Mouse (Mus musculus) kidney, postnatal 10 days (tissue): ENCODE data around the gene Kirrel.
A peak's percentile ranks its signal among the peaks of the same experiment; 100 is the strongest.

Experiments
- DNase-seq: peaks from one replicate; pipeline ENCODE4 v3.0.0; 2021; ENCODE audit warnings: mixed read lengths

The Kirrel gene

GRCm38 (mm10) chr3:87165291-87165881, 9.2 kb downstream of the Kirrel start:
- peak; percentile 53 for DNase-seq

- DNase-seq = no peak
These were observed 10.3 kb downstream of the Kirrel start for GRCm38 (mm10) chr3:87164099-87164815.

DNA sequence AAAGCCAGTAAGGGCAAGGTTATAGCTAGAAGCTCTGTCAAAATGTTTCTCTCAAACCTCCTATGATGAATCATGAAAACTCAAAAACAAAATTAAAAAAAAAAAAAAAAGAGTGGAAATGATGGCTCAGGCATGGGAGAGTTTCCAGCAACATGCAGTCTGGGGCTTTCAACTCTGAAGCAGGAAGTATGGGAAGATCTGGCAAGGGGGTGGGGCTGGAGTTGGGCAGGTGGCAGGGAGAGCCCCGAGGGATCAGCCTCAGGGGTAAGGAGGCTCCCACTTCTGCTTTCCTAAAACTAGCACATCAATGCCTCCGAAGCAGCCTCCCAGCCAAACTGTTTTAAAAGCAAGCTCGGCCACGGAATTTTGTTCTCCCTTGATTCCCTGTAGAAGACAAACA, 11.4 kb downstream of the Kirrel start:
- DNase-seq = no peak

GRCm38 (mm10) chr3:87162380-87162779, 12.2 kb downstream of the Kirrel start:
- DNase-seq = no peak

DNA sequence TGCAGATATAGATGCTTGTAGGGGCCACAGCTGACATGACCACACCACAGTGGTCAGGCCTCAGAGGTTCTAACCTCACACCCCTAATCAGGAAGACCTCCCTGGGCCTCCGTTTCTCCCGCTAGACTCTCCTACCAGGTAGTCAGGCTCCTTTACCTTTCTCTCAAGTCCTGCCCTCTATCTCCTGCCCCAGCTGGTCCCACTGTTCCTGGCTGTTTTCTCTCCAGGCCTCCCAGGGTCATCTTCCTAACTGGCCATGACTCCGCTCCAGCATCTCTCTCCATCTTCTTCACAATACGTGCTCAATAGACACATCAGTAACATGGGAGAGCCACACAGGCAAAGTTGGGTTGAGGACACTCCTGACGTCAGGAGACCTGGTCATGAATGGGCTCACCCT, 12.9 kb downstream of the Kirrel start:
- no peak for DNase-seq

DNA sequence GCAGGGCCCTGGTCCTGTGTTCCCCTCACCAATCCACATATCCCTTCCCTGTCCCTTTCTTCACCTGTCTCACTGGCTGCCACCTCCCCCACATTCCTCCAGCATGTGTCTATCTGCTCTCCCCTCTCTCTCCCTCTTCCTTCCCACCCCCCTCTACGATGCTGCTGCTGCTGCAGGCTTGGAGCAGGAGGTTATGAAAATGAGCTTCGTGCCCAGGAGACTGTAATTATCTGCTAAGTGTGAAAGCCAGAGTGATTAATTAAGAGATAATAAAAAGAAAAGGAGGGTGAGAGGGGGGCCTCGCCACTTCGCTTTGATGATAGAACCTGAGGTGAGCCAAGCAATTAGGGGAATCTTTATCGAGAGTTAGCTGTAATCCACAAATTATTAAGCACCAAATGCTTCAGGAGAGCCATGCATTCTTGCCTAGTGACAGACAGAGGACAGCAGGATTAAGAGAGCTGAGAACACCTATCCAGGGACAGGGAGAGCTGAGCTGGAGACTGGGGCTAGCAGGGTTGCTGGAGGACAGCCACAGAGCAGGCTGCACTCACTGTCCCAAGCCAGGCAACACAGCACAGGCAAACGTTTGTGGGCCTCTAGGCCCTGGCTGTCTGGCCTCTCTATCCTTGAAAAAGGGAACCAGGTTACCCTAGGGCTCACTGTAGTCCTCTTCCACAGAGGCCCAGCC, 13.6 kb downstream of the Kirrel start:
- DNase-seq = no peak

GRCm38 (mm10) chr3:87159190-87159589, 15.4 kb downstream of the Kirrel start:
- no peak for DNase-seq

DNA sequence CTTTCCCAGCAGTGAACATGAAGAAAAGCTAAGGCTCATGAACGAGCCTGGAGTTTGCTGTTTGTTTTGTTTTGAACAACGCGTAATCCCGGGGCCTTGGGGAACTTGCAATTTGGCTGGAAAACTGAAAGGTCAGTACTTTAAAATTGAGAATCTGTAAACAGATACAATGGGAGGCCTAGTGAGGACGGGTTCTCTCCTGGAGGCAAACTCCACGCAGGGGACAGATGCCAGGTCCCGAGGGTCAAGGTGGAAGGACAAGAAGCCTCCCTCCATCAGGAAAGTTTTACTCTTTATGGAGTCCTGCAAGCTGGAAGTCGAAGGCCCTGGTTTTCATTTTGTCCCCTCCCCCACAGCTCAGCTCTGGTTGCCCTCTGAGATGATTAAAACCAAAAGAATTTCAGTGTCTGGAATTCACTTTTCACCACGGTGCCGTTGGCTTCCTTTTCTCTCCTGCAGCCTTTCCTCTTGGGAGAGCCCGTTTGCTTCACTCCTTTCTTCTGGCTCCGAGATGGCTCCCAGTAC, 16.7 kb downstream of the Kirrel start:
- peak; percentile 66 for DNase-seq

DNA sequence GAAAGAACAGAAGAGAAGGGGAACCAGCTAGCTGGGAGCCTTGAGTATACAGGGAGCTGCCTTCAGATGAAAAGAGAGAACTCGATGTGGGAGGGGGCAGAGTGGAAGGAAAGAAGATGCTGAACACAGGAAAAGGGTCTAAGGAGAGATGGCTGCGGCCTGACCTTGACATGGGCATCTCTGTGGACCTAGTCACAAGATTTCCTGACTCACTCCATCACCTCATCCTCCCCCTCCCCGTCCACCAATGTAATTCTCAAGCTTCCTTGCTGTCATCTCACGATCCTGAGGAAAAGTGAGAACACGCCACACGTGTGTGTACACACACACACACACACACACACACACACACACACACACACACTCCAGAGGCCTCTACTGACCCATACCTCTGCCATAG, 17.2 kb downstream of the Kirrel start:
- no peak for DNase-seq

DNA sequence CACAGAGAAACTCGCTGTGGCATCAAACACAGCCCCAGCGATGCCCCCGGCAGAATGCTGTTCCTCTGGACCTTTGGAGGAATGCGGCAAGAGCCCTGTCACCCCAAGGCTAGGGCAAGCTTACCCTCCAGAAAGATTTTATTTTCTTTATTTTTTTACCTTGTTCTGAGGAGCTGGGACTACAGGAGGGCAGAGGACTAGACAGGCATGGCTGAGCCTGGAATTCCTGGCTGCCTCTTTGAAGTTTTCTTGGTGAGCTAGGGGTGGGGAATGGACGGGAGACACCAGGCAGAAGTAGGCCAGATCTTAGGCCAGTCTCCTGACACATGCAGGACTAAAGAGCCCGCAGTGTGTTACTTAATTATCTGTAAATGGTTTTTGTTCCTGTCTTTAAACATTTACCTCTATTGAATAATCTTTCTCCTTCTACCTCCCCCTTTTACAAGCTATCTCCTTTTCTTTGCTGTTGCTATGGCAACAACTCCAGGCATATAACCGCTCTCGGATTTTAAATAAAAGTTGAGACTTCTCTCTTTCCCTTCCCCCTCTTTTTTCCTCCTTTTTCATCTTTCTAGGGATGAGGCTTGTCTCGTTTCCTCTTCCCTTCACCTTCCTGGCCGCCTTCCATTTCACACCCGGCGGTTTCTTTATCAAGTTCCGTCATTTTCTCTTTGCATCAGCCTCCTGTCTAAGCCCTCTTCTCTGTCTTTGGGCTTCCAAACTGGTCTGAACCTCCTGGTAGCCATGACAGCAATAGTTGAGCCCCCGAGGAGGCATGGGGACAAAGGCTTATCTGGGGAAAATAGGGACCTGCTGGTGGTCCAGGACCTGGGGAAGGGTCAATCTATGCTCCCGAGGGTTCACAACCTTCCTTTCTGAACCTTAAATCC, 19.9 kb downstream of the Kirrel start:
- no peak for DNase-seq

DNA sequence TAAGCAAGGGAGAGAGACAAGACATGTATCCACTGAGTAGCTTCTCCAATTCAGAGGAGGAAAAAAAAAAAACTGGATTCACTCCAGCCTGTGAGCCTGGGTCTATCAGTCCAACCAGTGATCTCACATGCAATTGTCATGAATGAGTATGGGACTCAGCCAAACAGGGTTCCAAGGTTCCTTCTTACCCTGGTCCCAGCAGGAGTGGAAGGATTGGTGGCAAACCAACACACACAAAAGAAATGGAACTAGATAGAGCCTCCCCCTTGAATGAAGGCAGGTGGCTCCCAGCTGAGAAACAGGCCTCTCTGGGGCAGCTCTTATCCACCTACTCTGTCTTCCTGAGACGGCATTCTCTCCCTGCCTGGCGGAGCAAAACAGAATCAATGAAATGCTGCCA, 21.5 kb downstream of the Kirrel start:
- no peak for DNase-seq

DNA sequence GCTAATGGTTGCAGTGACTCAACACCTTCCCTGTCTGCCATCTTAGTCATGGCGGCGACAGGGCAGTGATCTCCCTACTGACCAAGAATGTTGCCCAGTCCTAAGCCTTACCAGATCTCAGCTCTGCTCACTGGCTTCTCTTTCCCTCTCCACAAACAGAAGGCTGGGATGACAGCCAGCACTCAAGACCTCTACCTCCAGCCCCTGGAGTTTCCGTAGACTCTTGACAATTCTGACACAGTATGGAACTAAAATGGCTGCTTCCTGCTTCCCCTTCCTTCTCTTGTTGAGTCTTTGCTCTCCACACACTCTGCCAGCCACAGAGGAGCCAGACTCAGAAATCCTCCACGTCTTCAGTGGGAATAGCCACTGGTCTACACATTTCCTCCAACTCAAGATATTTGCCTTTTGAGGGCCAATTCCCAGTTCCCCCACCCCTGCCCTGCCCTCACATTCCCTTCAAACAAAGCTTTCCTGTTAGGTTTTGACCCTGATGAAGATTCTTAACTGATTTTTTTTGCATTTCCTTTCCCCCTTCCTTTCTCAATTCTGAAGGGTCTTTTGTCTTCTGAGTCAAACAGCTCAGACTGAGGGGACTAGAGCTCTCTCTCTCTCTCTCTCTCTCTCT, 22.3 kb downstream of the Kirrel start:
- DNase-seq = no peak

DNA sequence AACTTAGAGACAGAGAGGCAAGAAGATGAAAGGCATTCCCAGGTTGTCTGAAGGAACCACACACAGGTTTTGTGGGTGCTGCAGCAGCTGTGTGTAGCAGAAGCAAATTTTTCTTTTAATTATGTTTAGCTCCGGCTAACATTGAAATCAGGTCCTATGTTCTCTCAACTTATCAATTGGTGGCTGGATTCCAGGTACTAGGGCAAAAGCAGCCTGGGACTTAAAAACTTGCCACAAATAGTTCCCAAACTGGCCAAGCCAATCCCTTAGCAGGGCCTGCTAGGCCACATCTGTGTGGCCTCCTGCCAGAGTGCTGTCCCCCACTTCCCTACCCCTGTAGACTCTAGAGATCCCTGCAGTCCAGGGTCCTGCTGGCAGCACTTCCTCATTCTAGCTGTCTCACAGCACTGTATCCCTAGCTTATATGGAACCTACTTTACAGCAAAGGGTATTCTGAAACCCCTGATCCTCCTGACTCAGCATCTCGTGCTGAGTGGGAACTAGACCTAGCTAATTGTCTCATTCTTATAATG, 23.2 kb downstream of the Kirrel start:
- DNase-seq = no peak

DNA sequence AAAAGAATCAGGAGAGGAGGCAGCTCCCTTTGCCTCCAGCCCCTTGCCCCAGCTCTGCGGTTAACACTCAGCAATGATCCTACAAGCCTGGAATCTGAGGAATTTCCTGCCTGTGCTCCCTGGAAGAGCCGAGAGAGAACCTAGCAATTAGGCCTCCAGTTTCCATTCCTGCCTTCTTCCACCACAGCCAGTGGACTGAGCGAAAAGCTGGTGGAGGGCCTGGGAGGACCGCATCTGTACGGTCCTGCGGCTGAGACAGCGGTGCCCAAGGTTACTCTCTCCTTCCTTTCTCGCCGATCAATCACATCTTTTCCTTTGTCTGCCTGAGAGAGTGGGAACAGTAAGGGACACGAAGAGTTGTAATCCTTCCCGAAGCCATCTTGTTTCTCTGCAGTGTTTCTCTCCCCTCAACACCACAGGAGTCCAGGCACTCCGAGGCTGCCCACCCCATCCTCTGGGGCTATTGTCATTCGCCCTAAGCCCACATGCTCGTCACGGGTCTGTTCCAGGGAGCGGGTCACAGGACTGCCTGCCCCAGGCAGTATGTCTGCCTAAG, 23.8 kb downstream of the Kirrel start:
- DNase-seq = peak; percentile 73

- no peak for DNase-seq
These were observed 24.4 kb downstream of the Kirrel start for GRCm38 (mm10) chr3:87150056-87150688.

DNA sequence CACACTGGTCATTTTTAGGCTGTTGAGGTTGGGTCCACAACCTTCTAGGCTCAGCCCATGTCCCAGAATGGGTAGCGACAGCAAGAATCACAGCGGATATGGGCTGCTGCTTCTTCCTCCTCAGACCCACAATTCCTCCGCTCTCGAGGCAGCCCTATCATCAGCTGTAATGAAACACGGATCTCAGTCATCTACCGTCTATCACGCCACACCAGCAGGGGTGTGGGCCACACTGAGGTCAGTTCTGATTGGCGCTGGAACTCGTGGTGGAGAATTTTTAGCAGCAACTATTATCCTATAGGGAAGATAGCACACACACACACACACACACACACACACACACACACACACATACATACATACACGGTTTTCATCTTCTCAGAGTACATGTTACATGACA, 25.1 kb downstream of the Kirrel start:
- DNase-seq = no peak

GRCm38 (mm10) chr3:87144476-87145240, 29.9 kb downstream of the Kirrel start:
- no peak for DNase-seq

- no peak for DNase-seq
These were observed 34.3 kb downstream of the Kirrel start for GRCm38 (mm10) chr3:87140284-87140683.

DNA sequence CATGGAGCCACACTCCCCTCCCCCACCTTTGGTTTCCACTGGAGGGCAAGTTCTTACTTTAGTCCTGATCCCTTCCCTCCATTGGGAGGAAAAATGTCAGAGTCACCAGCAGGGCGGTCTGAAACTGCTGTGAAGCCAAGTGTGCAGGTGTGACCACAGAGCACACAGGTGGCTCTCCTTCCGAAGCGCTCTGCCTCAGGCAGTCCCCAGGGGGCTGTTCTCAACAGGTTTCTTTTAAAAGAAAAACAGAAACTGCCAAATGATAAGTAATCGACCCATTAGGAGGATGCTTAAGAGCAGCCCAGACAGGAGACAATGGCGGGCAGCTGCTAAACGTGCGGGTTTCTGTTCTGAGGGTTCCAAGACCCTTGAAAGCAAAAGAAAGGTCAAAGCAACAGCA, 37.8 kb downstream of the Kirrel start:
- DNase-seq = no peak

GRCm38 (mm10) chr3:87134951-87135350, 39.6 kb downstream of the Kirrel start:
- no peak for DNase-seq
